Mouse (Mus musculus) embryonic fibroblast, embryonic 13.5 days (primary cell): Measurements from ENCODE around the gene Efcab3.

Experiments used
- CTCF ChIP-seq: IDR thresholded peaks from 2 replicates; pipeline ENCODE4 v1.5.1; 2011; ENCODE audit warnings: mild to moderate bottlenecking, control low read depth, low read length, moderate library complexity, borderline replicate concordance; ENCODE audit not compliant: insufficient read depth
- POLR2A ChIP-seq: IDR thresholded peaks from 2 replicates; pipeline ENCODE4 v1.6.1; 2011; ENCODE audit warnings: low read depth, mild to moderate bottlenecking, control low read depth, low read length, moderate library complexity

DNA sequence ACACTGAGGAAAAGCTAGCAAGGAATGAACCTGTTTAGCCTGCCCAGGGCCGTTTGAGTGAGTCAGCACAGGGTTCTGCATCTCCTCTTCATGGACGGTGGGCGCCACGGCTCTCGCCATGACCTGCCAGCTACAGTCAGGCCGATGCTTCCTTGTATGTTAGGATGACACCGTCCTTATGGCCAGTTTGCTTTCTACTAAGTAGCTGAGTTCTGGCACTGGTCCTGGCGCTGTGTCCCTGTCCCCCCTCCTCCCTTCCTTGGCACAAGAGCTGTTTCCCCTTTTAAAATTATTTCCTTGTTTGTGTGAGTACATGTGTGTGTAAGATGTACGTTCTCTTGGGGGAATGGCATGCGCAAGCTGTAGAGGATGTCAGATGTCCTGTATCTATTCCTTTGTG, 81.8 kb downstream of the Efcab3 start:
- no peak for TF ChIP-seq CTCF
- TF ChIP-seq POLR2A: no peak
